Mouse (Mus musculus): ENCODE results near the gene Nynrin. TPM values are rescaled to one million over a fixed set of nuclear protein-coding genes. Genes with fewer than 3 reads are reported as not detected.

Nynrin gene
- polyA plus RNA-seq, 2 experiments = 20.6 to 41.0 TPM

- Histone ChIP-seq H3K27me3 (ENCODE audit: control insufficient read depth, insufficient read depth, low read length) (no peaks in the 10 kb centered on the region), H3K4me3 (replicated peaks; ENCODE audit: low read length) (peak overlapping the region; percentile 96), H3K36me3 (ENCODE audit: control insufficient read depth, insufficient read depth, low read length) (peaks cover 14% of the 10 kb centered on the region), H3K9ac (ENCODE audit: low read depth, low read length, severe bottlenecking) (peak overlapping the region; percentile 59), H3K4me1 (ENCODE audit: control insufficient read depth, insufficient read depth, low read length) (peaks cover 10% of the 10 kb centered on the region; the same call in 1 of the 2 replicates), H3K4me2 (replicated peaks; ENCODE audit: low read depth, low read length, severe bottlenecking) (peak overlapping the region; percentile 94), H3K27ac (replicated peaks; ENCODE audit: low read depth, low read length) (peak overlapping the region; percentile 96), H3K9me3 (ENCODE audit: control insufficient read depth, low read length) (no peaks in the 10 kb centered on the region)
- ATAC-seq (ENCODE audit: low FRiP score, low read depth) = no peak
- peak; percentile 87 for DNase-seq (ENCODE audit: low spot score)
- WGBS = 2% methylated on average over 13 of the region's 13 CpGs
- no peak for TF ChIP-seq POLR2A (IDR thresholded peaks at IDR 0.05; ENCODE audit: borderline replicate concordance, extremely low read depth, insufficient read depth, insufficient read length)
These were observed 31.3 kb upstream of the Nynrin start for GRCm38 (mm10) chr14:55822435-55822990.

GRCm38 (mm10) chr14:55822991-55823762 is 30.6 kb upstream of the Nynrin start, which contains the start of gene Nfatc4:
Nfatc4 (plus strand) TSS chr14:55823144.
- Histone ChIP-seq H3K27ac (replicated peaks; ENCODE audit: low read depth, low read length) (peak within 1 kb of the TSS; percentile 96), H3K4me2 (replicated peaks; ENCODE audit: low read depth, low read length, severe bottlenecking) (peak within 1 kb of the TSS; percentile 94), H3K36me3 (ENCODE audit: control insufficient read depth, insufficient read depth, low read length) (peaks cover 21% of the 10 kb centered on the region), H3K4me1 (ENCODE audit: control insufficient read depth, insufficient read depth, low read length) (peaks cover 17% of the 10 kb centered on the region; the same call in 1 of the 2 replicates), H3K4me3 (replicated peaks; ENCODE audit: low read length) (peak within 1 kb of the TSS; percentile 96), H3K9ac (ENCODE audit: low read depth, low read length, severe bottlenecking) (peak within 1 kb of the TSS; percentile 59), H3K9me3 (ENCODE audit: control insufficient read depth, low read length) (no peaks in the 10 kb centered on the region), H3K27me3 (ENCODE audit: control insufficient read depth, insufficient read depth, low read length) (no peaks in the 10 kb centered on the region)
- ATAC-seq (ENCODE audit: low FRiP score, low read depth) (peak; percentile 80), DNase-seq (ENCODE audit: low spot score) (peak; percentile 94)
- 3% methylated on average over 32 of the region's 46 CpGs for WGBS
- no peak for TF ChIP-seq POLR2A (IDR thresholded peaks at IDR 0.05; ENCODE audit: borderline replicate concordance, extremely low read depth, insufficient read depth, insufficient read length)

GRCm38 (mm10) chr14:55824001-55824480 is 29.8 kb upstream of the Nynrin start:
- DNase-seq (ENCODE audit: low spot score) (peak; percentile 68), ATAC-seq (ENCODE audit: low FRiP score, low read depth) (no peak)
- Histone ChIP-seq H3K4me2 (replicated peaks; ENCODE audit: low read depth, low read length, severe bottlenecking) (peak overlapping the region; percentile 94), H3K4me3 (replicated peaks; ENCODE audit: low read length) (peak overlapping the region; percentile 96), H3K9me3 (ENCODE audit: control insufficient read depth, low read length) (no peaks in the 10 kb centered on the region), H3K36me3 (ENCODE audit: control insufficient read depth, insufficient read depth, low read length) (peaks cover 29% of the 10 kb centered on the region), H3K27ac (replicated peaks; ENCODE audit: low read depth, low read length) (peak overlapping the region; percentile 96), H3K4me1 (ENCODE audit: control insufficient read depth, insufficient read depth, low read length) (peaks cover 22% of the 10 kb centered on the region), H3K27me3 (ENCODE audit: control insufficient read depth, insufficient read depth, low read length) (no peaks in the 10 kb centered on the region), H3K9ac (ENCODE audit: low read depth, low read length, severe bottlenecking) (peak overlapping the region; percentile 59)
- TF ChIP-seq POLR2A (IDR thresholded peaks at IDR 0.05; ENCODE audit: borderline replicate concordance, extremely low read depth, insufficient read depth, insufficient read length) = no peak
- WGBS = 2% methylated on average over 10 of the region's 10 CpGs

GRCm38 (mm10) chr14:55824481-55825215 is 29.2 kb upstream of the Nynrin start:
- Histone ChIP-seq H3K4me3 (replicated peaks; ENCODE audit: low read length) (peak overlapping the region; percentile 96), H3K9ac (ENCODE audit: low read depth, low read length, severe bottlenecking) (peak overlapping the region; percentile 97), H3K4me2 (replicated peaks; ENCODE audit: low read depth, low read length, severe bottlenecking) (peak overlapping the region; percentile 94), H3K4me1 (ENCODE audit: control insufficient read depth, insufficient read depth, low read length) (peaks cover 22% of the 10 kb centered on the region), H3K9me3 (ENCODE audit: control insufficient read depth, low read length) (no peaks in the 10 kb centered on the region), H3K27me3 (ENCODE audit: control insufficient read depth, insufficient read depth, low read length) (no peaks in the 10 kb centered on the region), H3K27ac (replicated peaks; ENCODE audit: low read depth, low read length) (peak overlapping the region; percentile 96), H3K36me3 (ENCODE audit: control insufficient read depth, insufficient read depth, low read length) (peaks cover 35% of the 10 kb centered on the region)
- TF ChIP-seq POLR2A (IDR thresholded peaks at IDR 0.05; ENCODE audit: borderline replicate concordance, extremely low read depth, insufficient read depth, insufficient read length) = peak; percentile 34; the same call in 1 of the 2 replicates
- ATAC-seq (ENCODE audit: low FRiP score, low read depth) = peak; percentile 67
- DNase-seq (ENCODE audit: low spot score) = peak; percentile 91
- 0% methylated on average over 32 of the region's 32 CpGs for WGBS
